Mouse (Mus musculus) E14TG2a.4 (cell line): ENCODE measurements around the gene Fgd2.

Experiments used
- H3K27me3 ChIP-seq: 2 replicates; pipeline ENCODE4 v1.6.1; 2014; ENCODE audit warnings: low read length, control low read depth; ENCODE audit not compliant: insufficient read depth
- H3K36me3 ChIP-seq: 2 replicates; pipeline ENCODE4 v1.6.1; 2014; ENCODE audit warnings: low read length, control low read depth; ENCODE audit not compliant: insufficient read depth
- H3K4me1 ChIP-seq: replicated peaks from 2 replicates; pipeline ENCODE4 v1.6.1; 2014; ENCODE audit warnings: low read depth, low read length, control low read depth
- H3K4me3 ChIP-seq: replicated peaks from 2 replicates; pipeline ENCODE4 v1.5.1; 2014; ENCODE audit warnings: mild to moderate bottlenecking, low read length
- H3K9me3 ChIP-seq: 2 replicates; pipeline ENCODE4 v1.6.1; 2014; ENCODE audit warnings: low read length, control low read depth
- CTCF ChIP-seq: conservative IDR thresholded peaks from 2 replicates; pipeline ENCODE4 v1.5.1; 2014; ENCODE audit warnings: low read length
- NANOG ChIP-seq: IDR thresholded peaks from 2 replicates; pipeline ENCODE4 v1.6.1; 2014; ENCODE audit warnings: borderline replicate concordance, low read length, mixed read lengths
- POU5F1 ChIP-seq: IDR thresholded peaks from 2 replicates; pipeline ENCODE4 v1.6.1; 2014; ENCODE audit warnings: low read length, borderline replicate concordance

The Fgd2 gene

GRCm38 (mm10) chr17:29368726-29369125 lies 8.0 kb downstream of the Fgd2 start:
- Histone ChIP-seq H3K27me3 (peaks cover 13% of the 10 kb centered on the region), H3K9me3 (no peaks in the 10 kb centered on the region), H3K4me1 (peaks cover 43% of the 10 kb centered on the region), H3K36me3 (no peaks in the 10 kb centered on the region), H3K4me3 (no peak overlapping the region)
- TF ChIP-seq CTCF, result no peak
- TF ChIP-seq POU5F1, result no peak
- TF ChIP-seq NANOG, result no peak

GRCm38 (mm10) chr17:29370984-29371723 lies 10.4 kb downstream of the Fgd2 start:
- Histone ChIP-seq H3K4me1 (peaks cover 46% of the 10 kb centered on the region), H3K4me3 (no peak overlapping the region), H3K9me3 (no peaks in the 10 kb centered on the region), H3K36me3 (no peaks in the 10 kb centered on the region), H3K27me3 (peaks cover 13% of the 10 kb centered on the region)
- no peak for TF ChIP-seq POU5F1
- no peak for TF ChIP-seq NANOG
- peak; percentile 76 for TF ChIP-seq CTCF

- Histone ChIP-seq H3K9me3 (no peaks in the 10 kb centered on the region), H3K4me1 (peaks cover 19% of the 10 kb centered on the region), H3K36me3 (no peaks in the 10 kb centered on the region), H3K4me3 (no peak overlapping the region), H3K27me3 (0 out of 2 replicates have a peak, but pooled peaks cover 3% of the 10 kb centered on the region)
- TF ChIP-seq NANOG, result no peak
- no peak for TF ChIP-seq CTCF
- no peak for TF ChIP-seq POU5F1
Measured at GRCm38 (mm10) chr17:29375871-29376270, 15.2 kb downstream of the Fgd2 start.

DNA sequence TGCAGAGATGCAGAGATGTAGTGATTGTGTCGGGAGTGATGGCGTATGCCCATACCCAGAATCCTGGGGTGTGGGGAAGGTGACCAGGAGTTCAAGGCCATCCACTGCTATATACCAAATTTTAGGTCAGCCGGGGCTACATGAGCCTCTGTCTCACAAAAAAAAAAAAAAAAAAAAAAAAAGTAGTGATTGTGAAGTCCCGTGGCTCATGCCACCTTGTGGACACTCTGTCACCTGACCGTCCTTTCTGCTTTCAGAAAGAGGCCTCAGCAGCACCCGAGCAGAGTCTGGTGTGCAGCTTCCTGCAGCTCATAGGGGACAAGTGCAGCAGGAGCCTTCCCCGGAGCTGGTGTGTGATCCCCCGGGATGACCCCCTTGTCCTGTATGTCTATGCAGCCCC lies 17.3 kb downstream of the Fgd2 start:
- Histone ChIP-seq H3K9me3 (no peaks in the 10 kb centered on the region), H3K27me3 (0 out of 2 replicates have a peak, but pooled peaks cover 3% of the 10 kb centered on the region), H3K36me3 (no peaks in the 10 kb centered on the region), H3K4me3 (no peak overlapping the region), H3K4me1 (peaks cover 25% of the 10 kb centered on the region)
- TF ChIP-seq CTCF (no peak), NANOG (no peak), POU5F1 (no peak)

DNA sequence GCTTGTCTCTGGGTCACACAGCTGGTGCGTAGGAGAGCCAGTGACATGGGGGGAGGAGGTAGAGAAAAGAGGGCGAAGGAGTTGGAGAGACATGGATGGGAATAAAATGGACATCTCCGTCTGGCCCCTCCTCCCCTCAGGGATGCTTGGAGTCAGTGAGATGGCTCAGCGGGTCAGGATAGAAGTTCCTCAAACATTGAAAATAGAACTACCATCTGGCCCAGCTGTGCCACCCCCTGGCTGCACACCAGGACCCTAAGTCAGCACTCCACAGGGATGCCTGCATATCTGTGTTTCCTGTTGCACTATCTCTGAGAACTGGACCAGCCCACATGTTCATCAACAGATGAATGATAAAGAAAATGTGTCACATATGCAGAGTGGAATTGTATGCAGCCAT lies 19.5 kb downstream of the Fgd2 start:
- TF ChIP-seq CTCF (no peak), NANOG (no peak), POU5F1 (no peak)
- H3K4me1 ChIP-seq, result peaks cover 32% of the 10 kb centered on the region

GRCm38 (mm10) chr17:29381472-29381871 lies 20.8 kb downstream of the Fgd2 start:
- H3K9me3 ChIP-seq, result no peaks in the 10 kb centered on the region
- TF ChIP-seq CTCF (no peak), NANOG (no peak), POU5F1 (no peak)
- no peaks in the 10 kb centered on the region for H3K36me3 ChIP-seq
- H3K27me3 ChIP-seq, result peaks cover 10% of the 10 kb centered on the region
- no peak overlapping the region for H3K4me3 ChIP-seq
- H3K4me1 ChIP-seq, result peaks cover 39% of the 10 kb centered on the region

More for the DNA sequence above, 19.5 kb downstream of the Fgd2 start:
- Histone ChIP-seq H3K36me3 (no peaks in the 10 kb centered on the region), H3K9me3 (no peaks in the 10 kb centered on the region), H3K4me3 (no peak overlapping the region), H3K27me3 (peaks cover 10% of the 10 kb centered on the region)

DNA sequence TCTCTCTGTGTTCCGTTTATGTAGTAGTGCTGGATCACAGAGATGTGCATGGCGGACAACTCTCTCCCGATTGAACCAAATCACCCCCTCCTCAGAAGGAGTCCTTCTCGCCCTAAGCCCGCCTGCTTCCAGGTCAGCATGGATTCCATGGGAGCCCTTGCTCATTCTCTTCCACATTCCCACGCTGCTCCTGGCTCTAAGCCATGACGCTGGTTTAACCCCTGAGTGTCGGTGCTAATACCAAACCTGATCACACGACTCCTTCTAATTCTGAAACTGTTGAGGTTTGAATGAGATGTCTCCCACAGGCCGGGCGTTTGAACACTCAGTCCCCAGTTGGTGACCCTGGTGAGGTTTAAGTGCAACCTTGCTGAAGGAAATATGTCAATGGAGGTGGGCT lies 21.7 kb downstream of the Fgd2 start:
- H3K4me3 ChIP-seq, result no peak overlapping the region
- H3K36me3 ChIP-seq, result no peaks in the 10 kb centered on the region
- peaks cover 39% of the 10 kb centered on the region for H3K4me1 ChIP-seq
- no peak for TF ChIP-seq NANOG
- no peak for TF ChIP-seq POU5F1
- no peak for TF ChIP-seq CTCF
- peaks cover 10% of the 10 kb centered on the region for H3K27me3 ChIP-seq
- no peaks in the 10 kb centered on the region for H3K9me3 ChIP-seq

GRCm38 (mm10) chr17:29383923-29384322 lies 23.2 kb downstream of the Fgd2 start:
- Histone ChIP-seq H3K27me3 (peaks cover 13% of the 10 kb centered on the region), H3K36me3 (no peaks in the 10 kb centered on the region), H3K4me3 (no peak overlapping the region), H3K9me3 (no peaks in the 10 kb centered on the region), H3K4me1 (peaks cover 48% of the 10 kb centered on the region)
- TF ChIP-seq CTCF (no peak), POU5F1 (no peak), NANOG (no peak)

DNA sequence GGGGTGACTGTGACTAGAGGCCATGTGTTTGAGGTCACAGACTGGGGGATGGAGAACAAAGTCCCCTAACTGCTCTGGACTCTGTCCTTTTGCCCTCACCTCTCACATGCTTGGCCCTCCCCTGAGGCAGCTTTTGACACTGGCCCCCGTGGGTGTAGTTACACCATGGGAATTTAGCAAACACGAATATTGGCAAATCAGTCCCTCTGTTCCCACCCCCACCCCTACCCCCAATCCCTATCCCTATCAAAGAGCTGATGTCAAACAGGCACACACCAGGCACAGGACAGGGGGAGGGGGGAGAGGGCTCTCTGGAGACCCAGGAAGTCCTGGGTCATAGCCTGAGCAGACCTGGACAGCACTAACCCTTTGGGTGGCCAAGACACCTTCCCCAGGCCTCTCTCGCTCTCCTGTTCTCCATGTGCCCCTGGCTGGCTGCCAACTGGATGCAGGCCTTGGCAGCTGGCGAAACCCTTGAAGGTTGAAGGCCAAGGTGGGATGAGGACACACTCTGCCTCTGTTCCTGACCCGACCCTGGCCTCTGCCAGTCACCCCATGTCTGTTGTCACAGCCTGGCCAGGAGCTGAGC lies 24.2 kb downstream of the Fgd2 start:
- TF ChIP-seq CTCF (no peak), NANOG (no peak), POU5F1 (no peak)
- no peaks in the 10 kb centered on the region for H3K36me3 ChIP-seq
- peaks cover 12% of the 10 kb centered on the region for H3K27me3 ChIP-seq
- peaks cover 56% of the 10 kb centered on the region for H3K4me1 ChIP-seq
- H3K9me3 ChIP-seq, result no peaks in the 10 kb centered on the region
- H3K4me3 ChIP-seq, result no peak overlapping the region
